Mouse (Mus musculus) cerebellum, adult 2 months (tissue): ENCODE data around the gene Amt. TPM values are rescaled to one million over a fixed set of nuclear protein-coding genes. Genes with fewer than 3 reads are reported as not detected.
"Not testable (repeated sequence)": the region's sequence is repeated elsewhere in the genome, so short reads cannot be mapped to it uniquely, and the experiment has no call there.

Experiments
- DNase-seq, 2 experiments: peaks; one replicate each; pipeline ENCODE4 v3.0.0; 2021
- H3K27ac ChIP-seq: fragments of 200-500 bp; 2 replicates; pipeline ENCODE4 v1.5.1; 2012; ENCODE audit warnings: low read length, control low read depth, inconsistent platforms; ENCODE audit not compliant: insufficient read depth
- H3K27me3 ChIP-seq: fragments of 200-500 bp; 2 replicates; pipeline ENCODE4 v1.6.1; 2012; ENCODE audit warnings: inconsistent platforms, mild to moderate bottlenecking, low read length, moderate library complexity; ENCODE audit not compliant: control insufficient read depth, insufficient read depth
- H3K4me1 ChIP-seq: fragments of 200-500 bp; 2 replicates; pipeline ENCODE4 v1.6.1; 2011; ENCODE audit warnings: low read length; ENCODE audit not compliant: control insufficient read depth, insufficient read depth
- H3K4me3 ChIP-seq: fragments of 200-500 bp; replicated peaks from 2 replicates; pipeline ENCODE3; 2011; ENCODE audit warnings: mild to moderate bottlenecking, low read depth, low read length, control low read depth; ENCODE audit not compliant: insufficient read depth
- CTCF ChIP-seq: fragments of 200-500 bp; IDR thresholded peaks from 2 replicates; pipeline ENCODE4 v1.5.1; 2011; ENCODE audit warnings: low read depth, mild to moderate bottlenecking, control low read depth, low read length, moderate library complexity, borderline replicate concordance; ENCODE audit not compliant: insufficient read depth
- POLR2A ChIP-seq: fragments of 200-500 bp; IDR thresholded peaks from 2 replicates; pipeline ENCODE4 v1.6.1; 2011; ENCODE audit warnings: low read length, control low read depth, borderline replicate concordance; ENCODE audit not compliant: insufficient read depth
- WGBS: fragments of 180-500 bp; shearing (Covaris S2); methylation state at CpG from one replicate; pipeline ENCODE4 v1.1.7; 2018; 5-methylcytosine and 5-hydroxymethylcytosine counted together
- polyA plus RNA-seq: library from polyadenylated mRNA; depleted of rRNA; stranded (reverse); fragments of >200 nt; gene quantifications from 2 replicates; pipeline ENCODE4 v1.2.3, GENCODE M21; 2012

Gene Amt
- polyA plus RNA-seq, 1 experiment, result 63.2 TPM

DNA sequence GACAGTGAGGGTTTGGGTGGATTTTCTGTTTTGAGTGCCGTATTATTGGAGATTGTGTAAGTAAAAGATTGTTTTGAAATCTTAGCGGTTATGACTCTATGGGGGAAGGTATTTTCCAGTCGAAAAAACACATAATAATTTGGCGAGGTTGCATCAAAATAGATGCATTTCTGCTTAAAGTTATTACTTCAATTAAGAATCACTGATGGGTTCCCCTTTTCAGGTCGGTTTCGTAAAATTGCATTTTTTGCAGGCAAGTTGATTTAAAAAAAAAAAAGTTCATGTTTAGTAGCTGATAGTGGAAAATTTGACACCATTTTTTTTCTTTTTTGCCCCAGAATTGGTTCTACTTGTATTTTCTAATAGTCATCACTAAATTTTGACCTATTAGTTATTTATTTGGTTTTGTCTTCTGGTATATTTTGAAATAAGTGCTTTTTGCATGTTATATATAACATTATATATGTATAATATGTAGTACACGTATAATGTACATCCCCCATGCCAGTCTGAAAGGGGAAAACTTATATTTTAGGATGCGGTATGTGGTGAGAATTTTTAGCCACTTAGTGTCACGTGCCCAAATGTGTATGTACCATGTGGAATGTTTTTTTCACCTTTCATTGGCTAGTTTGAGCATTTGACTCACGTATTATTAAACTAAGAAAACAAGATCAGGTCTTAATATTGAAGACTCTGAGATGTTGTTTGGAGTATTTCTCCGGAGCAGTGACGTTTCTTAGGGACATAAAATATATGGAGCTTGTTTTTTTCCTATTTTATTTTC, 10.6 kb downstream of the Amt start:
- H3K4me1 ChIP-seq, result peaks cover 5% of the 10 kb centered on the region; the same call in 1 of the 2 replicates
- no peak for TF ChIP-seq POLR2A
- no peak for TF ChIP-seq CTCF
- H3K4me3 ChIP-seq, result peak overlapping the region; percentile 97
- 3% methylated on average over 12 of the region's 12 CpGs for WGBS
- H3K27ac ChIP-seq, result no peak overlapping the region; the same call in 1 of the 2 replicates
- no peaks in the 10 kb centered on the region for H3K27me3 ChIP-seq
- DNase-seq, result no peak

DNA sequence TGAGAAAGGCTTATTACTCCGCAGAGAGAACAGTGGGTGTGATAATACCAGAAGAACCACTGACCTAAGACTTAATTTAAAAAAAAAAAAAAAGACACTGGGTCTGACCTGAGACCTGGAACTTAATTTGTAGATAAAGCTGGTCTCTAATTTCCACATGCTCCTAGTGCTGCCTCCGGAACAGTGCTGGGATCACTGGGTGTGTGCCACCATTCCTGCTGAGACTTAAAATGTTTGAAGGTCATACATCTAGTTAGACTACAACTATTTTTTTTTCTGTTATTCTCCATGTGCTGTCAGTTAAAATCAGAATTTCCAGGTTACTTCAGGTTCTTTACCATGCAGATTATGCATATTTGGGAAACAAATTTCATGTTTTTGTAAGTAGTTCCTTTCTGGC, 11.5 kb downstream of the Amt start:
- no peak overlapping the region for H3K27ac ChIP-seq
- 5% methylated on average over 2 of the region's 2 CpGs for WGBS
- DNase-seq, result no peak

DNA sequence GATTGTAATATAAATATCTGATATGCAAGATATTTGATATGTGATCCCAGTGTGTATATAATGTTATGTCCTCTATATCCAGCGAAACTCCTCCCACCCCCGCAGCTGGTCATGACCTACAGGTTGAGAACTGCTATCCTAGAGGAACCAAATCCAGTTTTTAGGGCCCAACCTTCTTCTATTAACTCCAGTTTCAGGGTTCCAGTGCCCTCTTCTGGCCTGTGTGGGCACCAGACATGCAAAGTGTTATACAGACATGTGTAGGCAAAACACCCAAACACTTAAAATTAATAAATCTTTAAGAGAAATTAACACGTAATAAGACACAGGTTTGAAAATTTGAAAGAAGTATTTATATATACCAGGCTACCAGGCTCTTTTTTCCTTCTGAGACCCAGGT, 20.9 kb downstream of the Amt start:
- DNase-seq, result no peak
- no peak overlapping the region for H3K27ac ChIP-seq
- TF ChIP-seq CTCF, result no peak
- TF ChIP-seq POLR2A, result no peak
- 95% methylated on average over 3 of the region's 3 CpGs for WGBS
- H3K4me1 ChIP-seq, result no peaks in the 10 kb centered on the region
- H3K27me3 ChIP-seq, result no peaks in the 10 kb centered on the region
- H3K4me3 ChIP-seq, result no peak overlapping the region

More for the DNA sequence above, 11.5 kb downstream of the Amt start:
- peaks cover 5% of the 10 kb centered on the region; the same call in 1 of the 2 replicates for H3K4me1 ChIP-seq
- no peaks in the 10 kb centered on the region for H3K27me3 ChIP-seq
- H3K4me3 ChIP-seq, result peak overlapping the region; percentile 26
- TF ChIP-seq POLR2A, result no peak

DNA sequence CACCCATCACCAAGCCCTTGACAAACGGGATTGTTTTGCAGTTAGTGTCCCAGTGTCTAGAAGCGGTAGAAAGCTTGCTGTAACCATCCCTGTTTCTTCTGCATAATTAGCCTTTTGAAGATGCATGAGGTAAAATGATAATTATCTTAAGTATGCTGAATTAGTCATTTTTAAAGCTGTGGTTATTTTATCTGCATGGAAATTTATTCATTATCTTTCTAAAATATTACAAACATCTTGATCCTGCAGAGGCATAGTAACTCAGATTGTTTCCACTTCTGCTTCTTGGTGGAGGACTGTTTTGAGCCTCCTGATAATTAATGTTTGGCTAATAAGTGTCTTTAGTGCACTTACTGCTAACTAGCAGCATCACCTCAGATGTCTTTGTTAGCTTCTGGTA, 21.8 kb downstream of the Amt start:
- Histone ChIP-seq H3K27ac (no peak overlapping the region), H3K27me3 (no peaks in the 10 kb centered on the region), H3K4me3 (no peak overlapping the region), H3K4me1 (no peaks in the 10 kb centered on the region)
- 46% methylated on average over 2 of the region's 2 CpGs for WGBS
- no peak for DNase-seq
- no peak for TF ChIP-seq CTCF
- no peak for TF ChIP-seq POLR2A

DNA sequence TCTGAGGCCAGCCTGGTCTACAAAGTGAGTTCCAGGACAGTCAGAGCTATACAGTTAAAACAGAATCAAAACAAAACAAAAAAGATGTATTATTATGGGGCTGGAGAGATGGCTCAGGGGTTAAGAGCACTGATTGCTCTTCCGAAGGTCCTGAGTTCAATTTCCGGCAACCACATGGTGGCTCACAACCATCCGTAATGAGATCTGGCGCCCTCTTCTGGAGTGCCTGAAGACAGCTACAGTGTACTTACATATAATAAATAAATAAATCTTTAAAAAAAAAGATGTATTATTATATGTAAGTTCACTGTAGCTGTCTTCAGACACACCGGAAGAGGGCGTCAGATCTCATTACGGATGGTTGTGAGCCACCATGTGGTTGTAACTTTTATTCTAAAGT, 25.4 kb downstream of the Amt start:
- not testable (repeated sequence) for H3K4me3 ChIP-seq, H3K27me3 ChIP-seq, DNase-seq, H3K27ac ChIP-seq, H3K4me1 ChIP-seq
- 92% methylated on average over 7 of the region's 7 CpGs for WGBS

DNA sequence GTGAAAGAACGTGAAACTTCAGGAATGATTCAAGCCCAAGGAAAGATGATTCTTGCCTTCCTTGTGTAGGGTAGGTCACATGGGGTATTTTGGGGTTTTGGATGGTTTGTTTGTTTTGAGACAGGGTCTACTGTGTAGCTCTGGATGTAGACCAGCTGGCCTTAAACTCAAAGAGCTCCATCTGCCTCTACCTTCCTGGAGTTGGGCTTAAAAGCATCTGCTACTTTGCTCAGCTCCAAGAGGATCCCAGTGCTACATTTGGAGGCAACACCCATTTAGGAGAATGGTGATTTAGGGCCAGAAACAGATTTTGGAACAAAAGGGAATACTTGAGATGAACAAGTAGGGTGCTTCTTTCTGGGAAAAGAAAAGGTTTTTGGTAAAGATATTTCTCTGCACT, 28.1 kb downstream of the Amt start:
- Histone ChIP-seq H3K4me3 (no peak overlapping the region), H3K27ac (no peak overlapping the region), H3K4me1 (peaks cover 9% of the 10 kb centered on the region; the same call in 1 of the 2 replicates), H3K27me3 (no peaks in the 10 kb centered on the region)
- WGBS, result 7% methylated on average over 1 of the region's 1 CpGs
- TF ChIP-seq POLR2A (no peak), CTCF (no peak)
- DNase-seq, result peak; percentile 29 to 66

DNA sequence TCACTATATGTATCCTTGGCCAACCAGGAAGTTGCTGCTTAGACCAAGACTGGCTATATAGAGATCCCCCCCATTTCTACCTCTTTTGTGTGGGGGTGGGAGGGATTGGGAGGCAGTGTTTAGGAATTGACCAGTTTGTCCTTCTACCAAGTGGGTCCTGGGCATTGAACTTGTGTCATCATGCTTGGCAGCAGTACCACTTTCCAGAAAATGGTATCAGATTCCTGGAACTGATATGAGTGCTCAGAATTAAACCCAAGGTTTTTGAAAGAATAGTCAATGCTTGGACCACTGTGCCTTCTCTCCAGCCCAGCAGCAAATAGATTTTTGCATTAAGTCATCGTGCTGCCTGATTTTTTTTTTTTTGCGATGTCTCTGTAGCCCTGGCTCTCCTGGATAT, 29.2 kb downstream of the Amt start:
- H3K4me3 ChIP-seq, result no peak overlapping the region
- no peak for TF ChIP-seq POLR2A
- no peak for TF ChIP-seq CTCF
- H3K27me3 ChIP-seq, result no peaks in the 10 kb centered on the region
- DNase-seq, result no peak
- no peak overlapping the region for H3K27ac ChIP-seq
- peaks cover 9% of the 10 kb centered on the region; the same call in 1 of the 2 replicates for H3K4me1 ChIP-seq
- 94% methylated on average over 2 of the region's 2 CpGs for WGBS

DNA sequence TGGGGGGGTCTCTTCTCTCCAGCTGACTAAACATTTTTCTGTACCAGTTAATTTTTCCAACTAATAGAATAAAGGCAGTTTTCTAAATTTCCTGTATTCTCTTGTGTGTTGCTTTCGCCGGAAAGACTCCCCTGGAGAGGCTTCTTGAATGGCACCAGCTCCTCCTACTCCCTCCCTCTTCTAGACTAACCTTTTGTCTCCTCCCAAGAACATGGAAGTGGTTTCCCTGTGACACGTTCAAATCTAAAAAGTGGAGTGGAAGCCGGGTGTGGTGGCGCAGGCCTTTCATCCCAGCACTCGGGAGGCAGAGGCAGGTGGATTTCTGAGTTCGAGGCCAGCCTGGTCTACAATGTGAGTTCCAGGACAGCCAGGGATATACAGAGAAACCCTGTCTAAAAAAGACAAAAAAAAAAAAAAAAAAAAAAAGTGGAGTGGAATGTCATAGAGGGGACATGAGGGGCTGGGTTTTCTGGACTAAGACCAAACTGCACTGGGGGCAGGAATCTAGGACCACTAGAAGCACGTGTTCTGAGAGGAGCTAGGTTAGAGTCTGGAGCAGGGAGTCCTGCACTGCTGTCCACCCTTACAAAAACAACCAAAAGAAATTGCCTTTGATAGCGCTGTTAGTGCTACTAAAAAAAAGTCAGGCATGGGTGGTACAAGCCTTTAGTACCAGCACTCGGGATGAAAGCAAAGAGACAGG, 41.3 kb downstream of the Amt start:
- DNase-seq, result no peak
- peaks cover 4% of the 10 kb centered on the region for H3K4me1 ChIP-seq
- no peak overlapping the region for H3K4me3 ChIP-seq
- H3K27ac ChIP-seq, result 0 out of 2 replicates have a peak overlapping the region, but pooled peaks have one; percentile 5
- TF ChIP-seq CTCF (no peak), POLR2A (no peak)
- H3K27me3 ChIP-seq, result no peaks in the 10 kb centered on the region
- WGBS, result 68% methylated on average over 10 of the region's 10 CpGs

DNA sequence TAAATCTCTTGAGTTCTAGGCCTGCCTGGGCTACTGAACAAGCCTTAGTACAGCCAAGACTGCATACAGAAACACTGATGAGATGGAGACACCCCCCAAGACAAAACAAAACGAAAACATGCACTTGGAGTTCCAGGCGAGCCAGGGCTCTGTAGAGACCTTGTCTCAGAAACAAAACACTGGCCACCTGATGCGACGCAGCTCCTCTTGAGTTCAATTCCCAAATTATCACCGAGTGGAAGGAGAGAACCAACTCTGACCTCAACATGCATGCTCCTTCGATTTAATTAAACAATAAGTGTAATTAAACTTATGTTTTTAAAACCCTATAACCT, 41.9 kb downstream of the Amt start:
- no peak for TF ChIP-seq POLR2A
- no peak for TF ChIP-seq CTCF
- no peak for DNase-seq
- H3K4me1 ChIP-seq, result peaks cover 4% of the 10 kb centered on the region
- H3K27ac ChIP-seq, result 0 out of 2 replicates have a peak overlapping the region, but pooled peaks have one; percentile 5
- no peaks in the 10 kb centered on the region for H3K27me3 ChIP-seq
- H3K4me3 ChIP-seq, result no peak overlapping the region
- WGBS, result 30% methylated on average over 6 of the region's 6 CpGs
